Mouse (Mus musculus): ENCODE data around the gene Tns1. TPM values are rescaled to one million over a fixed set of nuclear protein-coding genes. Genes with fewer than 3 reads are reported as not detected.

Tns1 gene
- polyA plus RNA-seq, 1 experiment: 111 TPM

DNA sequence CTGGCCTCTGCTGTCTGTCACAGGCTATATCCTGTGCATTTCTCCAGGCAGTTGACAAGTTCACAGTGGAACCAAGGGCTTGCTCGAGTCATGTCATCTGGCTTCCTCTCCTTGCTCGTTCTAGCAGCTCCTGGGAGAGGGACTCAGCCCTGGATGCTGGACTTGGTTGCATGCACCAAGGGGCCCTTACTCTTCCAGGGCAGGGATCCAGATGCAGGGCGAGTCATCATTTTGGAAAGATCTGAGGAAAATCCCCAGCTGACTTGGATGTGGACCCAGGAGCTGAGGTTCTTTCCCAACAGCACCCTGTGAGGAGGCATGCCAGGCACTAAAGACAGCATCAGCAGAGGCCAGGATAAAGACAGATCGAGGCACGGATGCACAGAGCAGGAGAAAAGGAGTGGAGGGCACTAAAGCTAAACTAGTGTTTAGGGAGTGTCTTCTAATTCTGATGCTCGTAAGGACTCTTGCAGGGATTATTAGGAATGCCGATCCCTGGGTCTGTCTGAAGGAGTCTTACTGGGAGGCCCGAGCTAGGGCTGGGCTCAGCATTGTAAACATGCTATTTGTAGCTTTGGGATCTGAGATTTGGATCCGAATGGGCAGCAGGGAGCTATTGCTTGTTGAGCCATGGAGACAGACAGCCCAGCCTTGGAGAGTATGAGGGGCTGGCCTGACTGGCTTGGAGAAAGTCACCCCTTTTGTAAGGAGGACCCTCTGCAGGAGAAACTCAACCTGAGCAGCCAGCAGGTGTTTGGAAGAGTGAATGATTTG is 165.9 kb downstream of the Tns1 start:
- no peak overlapping the region for H3ac ChIP-seq (ENCODE audit: control insufficient read depth, insufficient read length)
- TF ChIP-seq CEBPB (IDR thresholded peaks at IDR 0.05; ENCODE audit: insufficient read depth, poor library complexity, severe bottlenecking) (0 out of 2 replicates have a peak, but pooled peaks have one; percentile 24), MYOD1 (IDR thresholded peaks at IDR 0.05; ENCODE audit: control insufficient read depth in 1 of 3, insufficient read length in 2 of 3, low read depth in 2 of 3) (no peak)
- H3K27me3 ChIP-seq (ENCODE audit: control insufficient read depth, insufficient read depth, insufficient read length): no peaks in the 10 kb centered on the region
- H3K36me3 ChIP-seq (ENCODE audit: control insufficient read depth, insufficient read depth): peaks cover 7% of the 10 kb centered on the region
- H3K4me2 ChIP-seq (ENCODE audit: low read depth): peak overlapping the region; percentile 93
- H3K4me3 ChIP-seq: no peak overlapping the region
- peaks cover 89% of the 10 kb centered on the region for H3K79me2 ChIP-seq (ENCODE audit: control insufficient read depth, insufficient read depth)

DNA sequence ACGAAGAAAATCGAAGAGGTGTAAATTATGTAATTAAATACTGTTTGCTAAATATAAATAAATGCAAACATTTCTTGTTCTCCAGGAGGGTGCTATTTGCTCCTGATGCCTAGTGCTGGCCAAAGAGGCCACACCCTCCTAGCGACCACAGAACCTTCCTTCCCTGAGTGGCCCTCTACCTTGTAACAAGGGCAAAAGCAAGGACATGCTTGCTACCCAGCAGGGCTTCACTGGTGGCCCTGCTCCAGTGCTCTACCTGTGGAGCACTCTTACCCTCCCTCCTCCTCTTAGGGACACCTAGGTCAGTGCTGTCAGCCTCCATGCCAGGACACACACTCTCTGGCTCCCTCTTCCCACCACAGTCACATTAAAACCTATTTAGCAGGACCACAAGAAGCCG is 166.8 kb downstream of the Tns1 start:
- H3ac ChIP-seq (ENCODE audit: control insufficient read depth, insufficient read length): no peak overlapping the region
- no peak overlapping the region for H3K4me3 ChIP-seq
- H3K27me3 ChIP-seq (ENCODE audit: control insufficient read depth, insufficient read depth, insufficient read length): no peaks in the 10 kb centered on the region
- peak overlapping the region; percentile 93 for H3K4me2 ChIP-seq (ENCODE audit: low read depth)
- peaks cover 87% of the 10 kb centered on the region for H3K79me2 ChIP-seq (ENCODE audit: control insufficient read depth, insufficient read depth)
- TF ChIP-seq E2F4 (IDR thresholded peaks at IDR 0.05; ENCODE audit: insufficient read depth) (no peak), POLR2A (IDR thresholded peaks at IDR 0.05; ENCODE audit: insufficient read length, low read depth) (no peak), MYOG (IDR thresholded peaks at IDR 0.05; ENCODE audit: control insufficient read depth in 1 of 3, insufficient read depth in 1 of 3, insufficient read length in 2 of 3, low read depth in 2 of 3) (no peak)
- H3K36me3 ChIP-seq (ENCODE audit: control insufficient read depth, insufficient read depth): peaks cover 7% of the 10 kb centered on the region

DNA sequence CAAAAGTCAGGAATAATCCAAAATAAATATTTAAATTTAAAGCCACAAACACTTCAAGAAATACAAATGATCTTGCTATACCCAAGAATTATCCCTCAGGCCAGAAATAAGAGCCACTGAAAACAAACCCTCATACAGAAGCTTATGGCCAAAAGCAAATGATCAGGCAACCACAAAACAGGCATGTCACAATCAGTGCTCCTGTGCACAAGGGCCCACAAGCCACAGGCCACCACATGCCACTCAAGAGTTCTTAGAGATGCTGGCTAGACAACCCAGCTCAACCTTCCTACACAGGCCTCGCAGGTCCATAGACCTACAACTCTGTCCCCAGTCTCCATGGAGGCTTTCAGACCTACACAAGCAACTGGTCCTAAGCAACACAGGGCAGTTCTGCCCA is 167.9 kb downstream of the Tns1 start:
- Histone ChIP-seq H3ac (ENCODE audit: control insufficient read depth, insufficient read length) (no peak overlapping the region), H3K27me3 (ENCODE audit: control insufficient read depth, insufficient read depth, insufficient read length) (no peaks in the 10 kb centered on the region), H3K36me3 (ENCODE audit: control insufficient read depth, insufficient read depth) (peaks cover 14% of the 10 kb centered on the region), H3K4me2 (ENCODE audit: low read depth) (peak overlapping the region; percentile 93), H3K79me2 (ENCODE audit: control insufficient read depth, insufficient read depth) (peaks cover 76% of the 10 kb centered on the region), H3K4me3 (no peak overlapping the region)
- peak; percentile 45; the same call in 1 of the 2 replicates for TF ChIP-seq CEBPB (IDR thresholded peaks at IDR 0.05; ENCODE audit: insufficient read depth, poor library complexity, severe bottlenecking)
- TF ChIP-seq MYOG (IDR thresholded peaks at IDR 0.05; ENCODE audit: control insufficient read depth in 1 of 3, insufficient read depth in 1 of 3, insufficient read length in 2 of 3, low read depth in 2 of 3): peak in 1 of 3 experiments; percentile 19
- peak in 2 of 3 experiments; percentile 6 to 21 for TF ChIP-seq MYOD1 (IDR thresholded peaks at IDR 0.05; ENCODE audit: control insufficient read depth in 1 of 3, insufficient read length in 2 of 3, low read depth in 2 of 3)
- no peak for TF ChIP-seq TCF12 (IDR thresholded peaks at IDR 0.05; ENCODE audit: insufficient read depth, poor library complexity, severe bottlenecking)

DNA sequence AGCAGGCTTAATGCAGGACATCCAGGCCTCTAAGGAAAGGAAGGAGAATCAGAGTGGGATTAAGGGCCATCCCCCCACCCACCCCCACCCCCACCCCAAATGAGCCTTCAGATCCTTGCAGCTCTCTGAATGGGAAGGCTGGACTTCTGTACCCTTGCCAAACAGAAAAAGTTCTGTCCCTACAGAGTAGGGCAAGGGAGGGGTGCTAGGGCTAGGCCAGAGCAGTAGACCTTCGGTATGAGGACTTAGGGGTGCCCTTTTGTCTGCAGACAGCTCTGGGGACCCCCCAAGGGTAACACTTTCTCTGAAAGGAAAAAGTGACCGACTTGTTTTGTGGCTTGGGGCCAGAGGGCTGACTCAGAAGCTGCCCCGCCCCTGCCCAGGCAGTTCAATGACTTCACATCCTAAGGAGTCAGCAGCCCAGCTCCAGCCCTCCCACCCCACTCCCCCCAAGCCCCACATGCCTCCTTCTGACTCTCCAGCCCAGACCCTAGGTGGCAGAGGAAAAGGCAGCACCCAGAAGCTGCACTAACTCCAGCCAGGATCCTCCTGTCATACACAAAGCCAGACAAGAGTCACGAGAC is 168.9 kb downstream of the Tns1 start:
- H3K4me2 ChIP-seq (ENCODE audit: low read depth): peak overlapping the region; percentile 93
- no peak overlapping the region for H3K4me3 ChIP-seq

DNA sequence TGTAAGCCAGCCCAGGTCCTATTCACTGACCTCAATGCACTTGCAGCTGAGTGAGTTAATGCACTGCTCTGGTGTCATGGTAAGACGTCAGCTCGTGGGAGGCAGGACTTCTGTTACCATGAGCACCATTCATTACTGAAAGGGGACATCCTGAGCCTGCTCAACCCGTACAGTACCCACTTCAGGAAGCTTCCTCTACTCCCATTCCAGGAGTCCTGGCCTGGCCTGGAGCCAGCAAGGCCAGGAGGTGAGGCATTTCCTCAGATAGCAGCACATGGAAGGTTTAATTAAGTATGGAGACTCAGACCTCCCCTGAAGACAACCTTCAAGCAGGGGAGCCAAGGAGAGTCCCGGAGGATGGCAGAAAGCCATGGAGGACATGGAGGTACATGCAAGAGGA is 169.6 kb downstream of the Tns1 start:
- Histone ChIP-seq H3K27me3 (ENCODE audit: control insufficient read depth, insufficient read depth, insufficient read length) (no peaks in the 10 kb centered on the region), H3K4me3 (no peak overlapping the region), H3K36me3 (ENCODE audit: control insufficient read depth, insufficient read depth) (peaks cover 24% of the 10 kb centered on the region), H3ac (ENCODE audit: control insufficient read depth, insufficient read length) (no peak overlapping the region), H3K79me2 (ENCODE audit: control insufficient read depth, insufficient read depth) (peaks cover 69% of the 10 kb centered on the region), H3K4me2 (ENCODE audit: low read depth) (peak overlapping the region; percentile 93)
- TF ChIP-seq SRF (IDR thresholded peaks at IDR 0.05; ENCODE audit: control insufficient read depth, insufficient read length, low read depth) (no peak), MAX (IDR thresholded peaks at IDR 0.05; ENCODE audit: low read depth) (no peak), CEBPB (IDR thresholded peaks at IDR 0.05; ENCODE audit: insufficient read depth, poor library complexity, severe bottlenecking) (no peak)

More for the DNA sequence above, 168.9 kb downstream of the Tns1 start:
- Histone ChIP-seq H3K79me2 (ENCODE audit: control insufficient read depth, insufficient read depth) (peaks cover 71% of the 10 kb centered on the region), H3ac (ENCODE audit: control insufficient read depth, insufficient read length) (no peak overlapping the region), H3K27me3 (ENCODE audit: control insufficient read depth, insufficient read depth, insufficient read length) (no peaks in the 10 kb centered on the region), H3K36me3 (ENCODE audit: control insufficient read depth, insufficient read depth) (peaks cover 18% of the 10 kb centered on the region)
- TF ChIP-seq POLR2AphosphoS2 (IDR thresholded peaks at IDR 0.05; ENCODE audit: insufficient read length, low read depth) (no peak), TCF12 (IDR thresholded peaks at IDR 0.05; ENCODE audit: insufficient read depth, poor library complexity, severe bottlenecking) (no peak), POLR2A (IDR thresholded peaks at IDR 0.05; ENCODE audit: insufficient read length, low read depth) (no peak), SRF (IDR thresholded peaks at IDR 0.05; ENCODE audit: control insufficient read depth, insufficient read length, low read depth) (no peak), REST (IDR thresholded peaks at IDR 0.05; ENCODE audit: insufficient read depth, insufficient read length) (no peak), TCF3 (IDR thresholded peaks at IDR 0.05; ENCODE audit: insufficient read length, low read depth) (no peak), MYOD1 (IDR thresholded peaks at IDR 0.05; ENCODE audit: control insufficient read depth in 1 of 3, insufficient read length in 2 of 3, low read depth in 2 of 3) (no peak)

DNA sequence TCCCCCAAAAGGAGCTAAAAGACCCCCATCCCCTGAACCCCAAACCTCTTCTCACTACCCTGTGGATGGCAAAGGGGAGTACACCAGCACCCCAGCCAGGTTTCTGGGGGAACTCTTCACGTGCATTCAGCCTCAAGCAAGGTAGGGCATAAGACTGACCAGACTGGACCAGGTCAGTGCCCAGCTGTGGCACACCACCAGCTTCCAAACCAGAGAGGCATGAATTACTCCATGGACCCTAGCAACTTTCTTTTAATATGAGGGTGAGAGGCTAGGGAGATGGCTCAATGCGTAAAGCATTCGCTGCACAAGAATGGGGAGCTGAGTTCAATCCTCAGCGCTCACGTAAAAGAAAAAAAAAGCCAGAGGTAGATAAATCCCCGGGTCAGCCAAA is 170.2 kb downstream of the Tns1 start:
- TF ChIP-seq USF1 (IDR thresholded peaks at IDR 0.05; ENCODE audit: low read depth) (no peak), MYOG (IDR thresholded peaks at IDR 0.05; ENCODE audit: control insufficient read depth in 1 of 3, insufficient read depth in 1 of 3, insufficient read length in 2 of 3, low read depth in 2 of 3) (no peak), SRF (IDR thresholded peaks at IDR 0.05; ENCODE audit: control insufficient read depth, insufficient read length, low read depth) (no peak), MYOD1 (IDR thresholded peaks at IDR 0.05; ENCODE audit: control insufficient read depth in 1 of 3, insufficient read length in 2 of 3, low read depth in 2 of 3) (no peak)
- no peak overlapping the region for H3ac ChIP-seq (ENCODE audit: control insufficient read depth, insufficient read length)
- H3K36me3 ChIP-seq (ENCODE audit: control insufficient read depth, insufficient read depth): peaks cover 22% of the 10 kb centered on the region
- peak overlapping the region; percentile 12 for H3K4me2 ChIP-seq (ENCODE audit: low read depth)
- no peaks in the 10 kb centered on the region for H3K27me3 ChIP-seq (ENCODE audit: control insufficient read depth, insufficient read depth, insufficient read length)
- peaks cover 65% of the 10 kb centered on the region for H3K79me2 ChIP-seq (ENCODE audit: control insufficient read depth, insufficient read depth)
- no peak overlapping the region for H3K4me3 ChIP-seq
